Mouse (Mus musculus): ENCODE data around the gene Rsph10b. TPM values are rescaled to one million over a fixed set of nuclear protein-coding genes. Genes with fewer than 3 reads are reported as not detected.

The Rsph10b gene
- total and polyA plus RNA-seq, 3 experiments, result 0.30 to 0.47 TPM; not detected in 1

- intact Hi-C loops (cut with DNase I), result no loop called here
- 73% methylated on average over 14 of the region's 14 CpGs for WGBS
- Histone ChIP-seq H3K36me3 (ENCODE audit: control insufficient read depth, insufficient read depth, low read length) (no peaks in the 10 kb centered on the region), H3K4me3 (no peak overlapping the region), H3K4me1 (ENCODE audit: control insufficient read depth, insufficient read depth, low read length) (no peaks in the 10 kb centered on the region), H3K27ac (no peak overlapping the region), H3K79me2 (replicated peaks; ENCODE audit: control insufficient read depth, insufficient read depth, low read length) (no peaks in the 10 kb centered on the region), H3K9ac (ENCODE audit: low read depth, low read length) (no peak overlapping the region), H3K27me3 (ENCODE audit: control insufficient read depth, insufficient read depth, low read length) (no peaks in the 10 kb centered on the region)
- TF ChIP-seq CTCF (IDR thresholded peaks at IDR 0.05), result no peak
- no peak for TF ChIP-seq POLR2A (IDR thresholded peaks at IDR 0.05; ENCODE audit: insufficient read depth, low read depth, low read length)
- no peak for TF ChIP-seq EP300 (IDR thresholded peaks at IDR 0.05; ENCODE audit: insufficient read depth, low read depth, low read length)
- DNase-seq, result no peak
Observed at GRCm38 (mm10) chr5:143943231-143944125, 10.6 kb downstream of the Rsph10b start.

DNA sequence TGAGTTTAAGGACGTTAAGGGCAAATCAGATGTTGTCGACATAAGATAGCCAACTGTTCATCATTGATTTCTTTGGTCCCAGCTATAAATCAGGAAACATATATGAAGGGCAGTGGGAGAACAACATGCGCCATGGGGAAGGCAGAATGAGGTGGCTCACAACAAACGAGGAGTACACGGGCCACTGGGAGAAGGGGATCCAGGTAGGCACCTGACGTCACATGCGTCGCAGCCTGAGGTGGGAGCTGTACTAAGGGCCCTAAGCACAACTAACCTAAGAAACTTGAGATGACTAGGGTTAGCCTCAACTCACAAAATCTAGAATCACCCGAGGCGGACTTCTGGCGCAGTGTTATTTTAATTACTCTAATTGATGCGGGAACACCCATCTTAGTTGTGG, 15.5 kb downstream of the Rsph10b start:
- DNase-seq, result no peak
- intact Hi-C loops (cut with DNase I), result no loop called here
- whole genome bisulfite sequencing, result 83% methylated on average over 12 of the region's 12 CpGs

GRCm38 (mm10) chr5:143950016-143950415, 17.2 kb downstream of the Rsph10b start:
- intact Hi-C loops (cut with DNase I), result no loop called here
- H3K9ac ChIP-seq (ENCODE audit: low read depth, low read length), result no peak overlapping the region
- no peak overlapping the region for H3K4me3 ChIP-seq
- H3K36me3 ChIP-seq (ENCODE audit: control insufficient read depth, insufficient read depth, low read length), result no peaks in the 10 kb centered on the region
- WGBS, result 49% methylated on average over 5 of the region's 5 CpGs
- no peaks in the 10 kb centered on the region for H3K79me2 ChIP-seq (replicated peaks; ENCODE audit: control insufficient read depth, insufficient read depth, low read length)
- no peak for DNase-seq
- H3K4me1 ChIP-seq (ENCODE audit: control insufficient read depth, insufficient read depth, low read length), result no peaks in the 10 kb centered on the region
- no peak for TF ChIP-seq EP300 (IDR thresholded peaks at IDR 0.05; ENCODE audit: insufficient read depth, low read depth, low read length)
- no peak for TF ChIP-seq CTCF (IDR thresholded peaks at IDR 0.05)
- no peak for TF ChIP-seq POLR2A (IDR thresholded peaks at IDR 0.05; ENCODE audit: insufficient read depth, low read depth, low read length)
- H3K27ac ChIP-seq, result no peak overlapping the region
- H3K27me3 ChIP-seq (ENCODE audit: control insufficient read depth, insufficient read depth, low read length), result no peaks in the 10 kb centered on the region

More for the DNA sequence above, 15.5 kb downstream of the Rsph10b start:
- Histone ChIP-seq H3K4me1 (ENCODE audit: control insufficient read depth, insufficient read depth, low read length) (no peaks in the 10 kb centered on the region), H3K36me3 (ENCODE audit: control insufficient read depth, insufficient read depth, low read length) (no peaks in the 10 kb centered on the region), H3K4me3 (no peak overlapping the region), H3K27ac (no peak overlapping the region), H3K9ac (ENCODE audit: low read depth, low read length) (no peak overlapping the region), H3K27me3 (ENCODE audit: control insufficient read depth, insufficient read depth, low read length) (no peaks in the 10 kb centered on the region), H3K79me2 (replicated peaks; ENCODE audit: control insufficient read depth, insufficient read depth, low read length) (no peaks in the 10 kb centered on the region)
- TF ChIP-seq POLR2A (IDR thresholded peaks at IDR 0.05; ENCODE audit: insufficient read depth, low read depth, low read length) (no peak), EP300 (IDR thresholded peaks at IDR 0.05; ENCODE audit: insufficient read depth, low read depth, low read length) (no peak), CTCF (IDR thresholded peaks at IDR 0.05) (no peak)

DNA sequence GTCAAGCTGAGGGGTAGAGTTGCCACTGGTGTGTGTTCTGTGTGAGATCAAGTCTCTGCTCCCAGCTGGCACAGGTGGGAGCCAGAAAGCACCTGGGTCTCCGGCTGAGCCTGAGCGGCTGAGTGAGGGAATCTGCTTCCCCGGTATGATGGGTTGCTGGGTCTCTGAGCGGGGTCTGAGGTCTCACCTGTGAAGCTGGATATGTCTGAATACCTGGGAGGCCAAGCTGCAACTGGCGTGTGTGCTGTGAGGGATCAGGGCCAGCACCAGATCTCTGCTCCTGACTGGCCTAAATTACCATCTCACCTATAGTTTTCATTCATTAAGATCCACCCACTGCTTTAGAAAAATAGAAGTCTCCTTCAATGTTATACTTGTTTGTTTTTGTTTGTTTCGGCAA, 24.3 kb downstream of the Rsph10b start:
- H3K9ac ChIP-seq (ENCODE audit: low read depth, low read length), result no peak overlapping the region
- 89% methylated on average over 6 of the region's 6 CpGs for WGBS
- no peak overlapping the region for H3K27ac ChIP-seq
- H3K4me1 ChIP-seq (ENCODE audit: control insufficient read depth, insufficient read depth, low read length), result no peaks in the 10 kb centered on the region
- DNase-seq, result no peak
- no peaks in the 10 kb centered on the region for H3K27me3 ChIP-seq (ENCODE audit: control insufficient read depth, insufficient read depth, low read length)
- intact Hi-C loops (cut with DNase I), result no loop called here
- no peaks in the 10 kb centered on the region for H3K36me3 ChIP-seq (ENCODE audit: control insufficient read depth, insufficient read depth, low read length)
- TF ChIP-seq POLR2A (IDR thresholded peaks at IDR 0.05; ENCODE audit: insufficient read depth, low read depth, low read length) (no peak), EP300 (IDR thresholded peaks at IDR 0.05; ENCODE audit: insufficient read depth, low read depth, low read length) (no peak), CTCF (IDR thresholded peaks at IDR 0.05) (no peak)
- no peak overlapping the region for H3K4me3 ChIP-seq
- H3K79me2 ChIP-seq (replicated peaks; ENCODE audit: control insufficient read depth, insufficient read depth, low read length), result no peaks in the 10 kb centered on the region

DNA sequence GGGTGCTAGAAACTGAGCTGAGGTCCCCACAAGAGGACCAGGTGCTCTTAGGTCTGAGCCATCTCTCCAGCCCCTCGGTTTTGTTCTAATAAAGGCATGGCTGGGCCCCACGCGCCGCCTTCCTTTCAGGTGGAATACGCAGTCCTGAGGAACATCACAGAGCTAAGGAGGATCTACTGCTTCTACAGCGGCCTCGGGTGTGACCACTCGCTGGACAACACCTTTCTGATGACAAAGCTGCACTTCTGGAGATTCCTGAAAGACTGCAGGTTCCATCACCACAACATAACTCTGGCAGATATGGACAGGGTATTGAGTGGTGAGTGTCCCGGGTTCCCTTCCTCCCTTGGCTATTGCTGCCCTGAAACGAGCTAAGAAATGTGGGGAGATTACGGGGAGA, 26.7 kb downstream of the Rsph10b start:
- H3K79me2 ChIP-seq (replicated peaks; ENCODE audit: control insufficient read depth, insufficient read depth, low read length), result no peaks in the 10 kb centered on the region
- no peak overlapping the region for H3K4me3 ChIP-seq
- no peaks in the 10 kb centered on the region for H3K4me1 ChIP-seq (ENCODE audit: control insufficient read depth, insufficient read depth, low read length)
- DNase-seq, result no peak
- H3K27ac ChIP-seq, result no peak overlapping the region
- WGBS, result 89% methylated on average over 11 of the region's 11 CpGs
- H3K27me3 ChIP-seq (ENCODE audit: control insufficient read depth, insufficient read depth, low read length), result no peaks in the 10 kb centered on the region
- no peaks in the 10 kb centered on the region for H3K36me3 ChIP-seq (ENCODE audit: control insufficient read depth, insufficient read depth, low read length)
- H3K9ac ChIP-seq (ENCODE audit: low read depth, low read length), result no peak overlapping the region
- intact Hi-C loops (cut with DNase I), result no loop called here
- TF ChIP-seq POLR2A (IDR thresholded peaks at IDR 0.05; ENCODE audit: insufficient read depth, low read depth, low read length) (no peak), CTCF (IDR thresholded peaks at IDR 0.05) (no peak), EP300 (IDR thresholded peaks at IDR 0.05; ENCODE audit: insufficient read depth, low read depth, low read length) (no peak)

- no peak overlapping the region for H3K27ac ChIP-seq
- intact Hi-C loops (cut with DNase I), result no loop called here
- H3K9ac ChIP-seq (ENCODE audit: low read depth, low read length), result no peak overlapping the region
- TF ChIP-seq CTCF (IDR thresholded peaks at IDR 0.05), result no peak
- no peak for TF ChIP-seq EP300 (IDR thresholded peaks at IDR 0.05; ENCODE audit: insufficient read depth, low read depth, low read length)
- no peak for TF ChIP-seq POLR2A (IDR thresholded peaks at IDR 0.05; ENCODE audit: insufficient read depth, low read depth, low read length)
- no peak for DNase-seq
- WGBS, result 83% methylated on average over 8 of the region's 8 CpGs
- H3K27me3 ChIP-seq (ENCODE audit: control insufficient read depth, insufficient read depth, low read length), result no peaks in the 10 kb centered on the region
- H3K4me3 ChIP-seq, result no peak overlapping the region
- H3K4me1 ChIP-seq (ENCODE audit: control insufficient read depth, insufficient read depth, low read length), result no peaks in the 10 kb centered on the region
- H3K36me3 ChIP-seq (ENCODE audit: control insufficient read depth, insufficient read depth, low read length), result no peaks in the 10 kb centered on the region
- no peaks in the 10 kb centered on the region for H3K79me2 ChIP-seq (replicated peaks; ENCODE audit: control insufficient read depth, insufficient read depth, low read length)
Observed at GRCm38 (mm10) chr5:143961176-143961575, 28.3 kb downstream of the Rsph10b start.
